Mouse (Mus musculus) CH12.LX (cell line): ENCODE measurements around the gene Mpp2.

Source experiments
- CTCF ChIP-seq, 2 experiments: IDR thresholded peaks in 1 of 2; conservative IDR thresholded peaks in 1 of 2; 2 replicates each; pipeline ENCODE4 v1.5.1; 2011 to 2012; ENCODE audit warnings: low read depth in 2 of 2, low read length in 2 of 2, improper control_type of control experiment in 1 of 2, inconsistent platforms in 1 of 2, mild to moderate bottlenecking in 1 of 2, moderate library complexity in 1 of 2
- EP300 ChIP-seq: IDR thresholded peaks from 2 replicates; pipeline ENCODE4 v1.6.1; 2011; ENCODE audit warnings: low read length, improper control_type of control experiment
- HCFC1 ChIP-seq: IDR thresholded peaks from 2 replicates; pipeline ENCODE4 v1.6.1; 2012; ENCODE audit warnings: low read depth, mild to moderate bottlenecking, inconsistent platforms, low read length, improper control_type of control experiment
- KAT2A ChIP-seq: IDR thresholded peaks from 2 replicates; pipeline ENCODE4 v1.6.1; 2012; ENCODE audit warnings: low read length, improper control_type of control experiment, inconsistent platforms; ENCODE audit not compliant: insufficient replicate concordance
- MAFK ChIP-seq: IDR thresholded peaks from 2 replicates; pipeline ENCODE4 v1.6.1; 2011; ENCODE audit warnings: low read length, improper control_type of control experiment; ENCODE audit not compliant: insufficient replicate concordance
- POLR2AphosphoS2 ChIP-seq: IDR thresholded peaks from 2 replicates; pipeline ENCODE4 v1.6.1; 2011; ENCODE audit warnings: low read depth, low read length, improper control_type of control experiment
- UBTF ChIP-seq: IDR thresholded peaks from 2 replicates; pipeline ENCODE4 v1.6.1; 2012; ENCODE audit warnings: low read depth, mild to moderate bottlenecking, inconsistent platforms, low read length, improper control_type of control experiment, moderate library complexity
- USF1 ChIP-seq: IDR thresholded peaks from 2 replicates; pipeline ENCODE4 v1.6.1; 2014; ENCODE audit warnings: low read depth, mild to moderate bottlenecking, inconsistent platforms, low read length, improper control_type of control experiment
- USF2 ChIP-seq: conservative IDR thresholded peaks from 2 replicates; pipeline ENCODE4 v1.6.1; 2011; ENCODE audit warnings: low read depth, low read length, improper control_type of control experiment
- ZC3H11A ChIP-seq: IDR thresholded peaks from 2 replicates; pipeline ENCODE4 v1.6.1; 2012; ENCODE audit warnings: low read depth, mild to moderate bottlenecking, inconsistent platforms, low read length, improper control_type of control experiment

- TF ChIP-seq UBTF (no peak), CTCF (conservative IDR thresholded peaks at IDR 0.05 in 1 of 2, IDR thresholded peaks at IDR 0.05 in 1 of 2; ENCODE audit: low read depth in 2 of 2, low read length in 2 of 2) (no peak), ZC3H11A (no peak), EP300 (no peak), MAFK (no peak), POLR2AphosphoS2 (no peak), USF2 (no peak), HCFC1 (no peak), USF1 (no peak), KAT2A (no peak)
These were observed 46.9 kb downstream of the Mpp2 start, which contains the start of gene Cd300lg for GRCm38 (mm10) chr11:102041350-102041949.
